Mouse (Mus musculus) erythroblast, embryonic 14.5 days (primary cell): ENCODE measurements around the gene Kcnj6.

Experiments
- GATA1 ChIP-seq: IDR thresholded peaks from 2 replicates; pipeline ENCODE4 v1.6.1; 2012; ENCODE audit warnings: low read length, inconsistent platforms, mixed read lengths
- TAL1 ChIP-seq: IDR thresholded peaks from 3 replicates; pipeline ENCODE4 v1.6.1; 2012; ENCODE audit warnings: low read length, inconsistent platforms, mixed read lengths

- TF ChIP-seq GATA1 (no peak), TAL1 (no peak)
These were observed 7.4 kb downstream of the Kcnj6 start for GRCm38 (mm10) chr16:94990114-94990513.
